Mouse (Mus musculus) forebrain, embryonic 15.5 days (tissue): ENCODE data around the gene Romo1. TPM values are rescaled to one million over a fixed set of nuclear protein-coding genes. Genes with fewer than 3 reads are reported as not detected.
A peak's percentile ranks its signal among the peaks of the same experiment; 100 is the strongest.
"Not testable (repeated sequence)": the region's sequence is repeated elsewhere in the genome, so short reads cannot be mapped to it uniquely, and the experiment has no call there.

Source experiments
- ATAC-seq: fragments of 200-750 bp; cut with Nextera tagmentation; replicated peaks from 2 replicates; pipeline ENCODE4 v1.8.0; 2017; ENCODE audit warnings: mild to moderate bottlenecking, moderate TSS enrichment, moderate library complexity
- H3K27ac ChIP-seq: fragments of 300-500 bp; sonication (generic); replicated peaks from 2 replicates; pipeline ENCODE4 v1.5.1; 2015; ENCODE audit warnings: mild to moderate bottlenecking, inconsistent platforms
- H3K27me3 ChIP-seq: fragments of 300-500 bp; sonication (generic); 2 replicates; pipeline ENCODE4 v1.6.1; 2015; ENCODE audit warnings: inconsistent platforms
- H3K36me3 ChIP-seq: fragments of 300-500 bp; sonication (generic); 2 replicates; pipeline ENCODE4 v1.6.1; 2015; ENCODE audit warnings: mild to moderate bottlenecking, inconsistent platforms
- H3K4me1 ChIP-seq: fragments of 300-500 bp; sonication (generic); 2 replicates; pipeline ENCODE4 v1.6.1; 2015; ENCODE audit warnings: inconsistent platforms
- H3K4me2 ChIP-seq: fragments of 300-500 bp; sonication (generic); replicated peaks from 2 replicates; pipeline ENCODE4 v1.6.1; 2015; ENCODE audit warnings: mild to moderate bottlenecking, inconsistent platforms
- H3K4me3 ChIP-seq: fragments of 300-500 bp; sonication (generic); 2 replicates; pipeline ENCODE4 v1.5.1; 2015; ENCODE audit warnings: mild to moderate bottlenecking, inconsistent platforms
- H3K9ac ChIP-seq: fragments of 300-500 bp; sonication (generic); replicated peaks from 2 replicates; pipeline ENCODE4 v1.6.1; 2015; ENCODE audit warnings: mild to moderate bottlenecking, inconsistent platforms
- H3K9me3 ChIP-seq: fragments of 300-500 bp; sonication (generic); 2 replicates; pipeline ENCODE4 v1.6.1; 2016; ENCODE audit warnings: inconsistent platforms
- WGBS: fragments of 180-500 bp; shearing (Covaris S2); methylation state at CpG from one replicate; pipeline ENCODE4 v1.1.7; 2015; ENCODE audit warnings: mixed read lengths; 5-methylcytosine and 5-hydroxymethylcytosine counted together
- polyA plus RNA-seq: library from polyadenylated mRNA; unstranded; fragments of >200 nt; fragmentation: Nextera tagmentation; extraction: Ambion mirVana; gene quantifications from 2 replicates; pipeline ENCODE4 v1.2.1, GENCODE M21; 2015

Gene Romo1
- polyA plus RNA-seq, 1 experiment from 2014 or later: 363 TPM

DNA sequence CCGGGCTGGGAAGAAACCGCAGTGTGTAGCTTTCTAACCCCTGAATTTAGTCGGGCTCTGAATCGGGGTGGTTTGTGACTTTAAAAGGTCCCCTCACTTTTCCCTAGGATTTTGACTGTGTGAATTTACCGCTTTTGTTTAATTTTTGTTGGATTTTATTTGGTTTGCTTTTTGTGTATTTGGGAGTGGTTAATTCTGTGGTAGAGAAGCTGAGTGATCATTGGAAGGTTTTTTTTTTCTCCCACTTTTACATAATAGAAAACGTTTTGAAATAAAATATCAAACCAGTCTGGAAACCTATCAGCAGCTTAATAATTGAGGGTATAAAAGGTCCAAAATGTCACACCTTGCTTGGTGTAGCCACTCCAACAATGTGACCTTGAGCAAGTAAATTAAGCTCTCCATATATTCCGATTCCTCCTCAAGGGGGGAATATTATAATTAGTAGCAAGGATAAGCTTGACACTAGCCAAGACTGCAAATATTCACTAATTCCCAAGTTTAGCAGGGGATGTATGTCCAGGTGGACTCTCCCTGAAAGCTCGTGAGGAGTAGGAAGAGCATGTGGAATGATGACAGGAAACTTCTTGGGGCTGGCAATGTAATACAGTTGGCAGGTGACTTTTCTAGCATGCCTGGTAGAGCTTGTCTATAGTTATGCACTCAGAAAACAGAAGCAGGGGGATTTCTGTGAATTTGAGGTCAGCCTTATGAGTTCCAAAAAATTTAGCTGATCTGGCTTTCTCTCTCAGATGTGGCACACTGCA is 37.2 kb downstream of the Romo1 start:
- H3K9ac ChIP-seq: peak overlapping the region; percentile 100
- no peaks in the 10 kb centered on the region for H3K9me3 ChIP-seq
- peaks cover 17% of the 10 kb centered on the region; the same call in 1 of the 2 replicates for H3K36me3 ChIP-seq
- 13% methylated on average over 8 of the region's 8 CpGs for WGBS
- peak overlapping the region; percentile 97 for H3K4me3 ChIP-seq
- H3K27me3 ChIP-seq: no peaks in the 10 kb centered on the region
- peak overlapping the region; percentile 97 for H3K27ac ChIP-seq
- no peak for ATAC-seq
- peak overlapping the region; percentile 51 for H3K4me2 ChIP-seq
- H3K4me1 ChIP-seq: peaks cover 34% of the 10 kb centered on the region

DNA sequence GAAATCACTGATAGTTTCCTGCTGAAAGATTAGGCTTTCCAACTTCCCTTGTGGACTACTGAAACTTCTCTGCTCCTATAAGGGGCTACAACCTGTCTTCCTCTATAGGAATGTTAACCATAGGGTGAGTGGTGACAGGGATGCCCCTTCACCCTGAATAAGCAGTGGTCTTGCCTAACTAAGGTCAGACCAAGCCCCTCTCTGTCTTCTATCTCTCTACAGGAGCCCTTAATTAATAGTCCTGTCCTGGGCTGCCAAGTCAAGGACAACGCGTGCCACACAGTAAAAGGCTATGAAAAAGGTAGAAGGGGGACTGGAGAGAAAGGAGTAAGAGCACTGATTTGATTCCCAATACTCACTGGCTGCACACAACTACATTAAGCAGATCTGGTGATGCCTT is 37.8 kb downstream of the Romo1 start:
- H3K4me1 ChIP-seq: peaks cover 28% of the 10 kb centered on the region
- 0 out of 2 replicates have a peak overlapping the region, but pooled peaks have one; percentile 97 for H3K27ac ChIP-seq
- no peak for ATAC-seq
- no peaks in the 10 kb centered on the region for H3K27me3 ChIP-seq
- H3K9ac ChIP-seq: no peak overlapping the region
- peaks cover 15% of the 10 kb centered on the region; the same call in 1 of the 2 replicates for H3K36me3 ChIP-seq
- H3K4me2 ChIP-seq: no peak overlapping the region
- WGBS: 68% methylated on average over 2 of the region's 2 CpGs
- H3K9me3 ChIP-seq: no peaks in the 10 kb centered on the region
- H3K4me3 ChIP-seq: no peak overlapping the region; the same call in 1 of the 2 replicates

DNA sequence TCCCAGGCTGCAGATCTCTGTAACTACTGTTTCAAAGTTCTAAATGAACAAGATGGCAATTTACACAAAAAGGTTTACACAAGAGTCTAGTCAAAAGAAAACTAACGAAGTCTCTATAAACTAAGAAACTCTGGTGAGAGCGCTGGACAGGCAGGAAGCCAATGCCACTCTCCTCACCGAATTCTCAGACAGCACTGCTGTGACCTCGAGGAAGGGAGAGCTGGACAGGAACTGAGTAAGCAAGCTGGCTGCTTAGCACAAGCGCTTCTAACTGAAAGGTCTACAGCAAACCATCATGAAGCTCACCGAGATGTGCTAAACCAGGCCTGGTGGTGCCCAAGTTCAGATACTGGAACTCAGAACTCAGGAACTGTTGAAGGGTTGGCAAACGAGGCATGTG is 45.4 kb downstream of the Romo1 start:
- not testable (repeated sequence) for H3K9ac ChIP-seq, H3K27me3 ChIP-seq, H3K4me3 ChIP-seq, H3K27ac ChIP-seq, H3K4me1 ChIP-seq, H3K9me3 ChIP-seq, H3K4me2 ChIP-seq, ATAC-seq, H3K36me3 ChIP-seq
- 84% methylated on average over 7 of the region's 7 CpGs for WGBS

DNA sequence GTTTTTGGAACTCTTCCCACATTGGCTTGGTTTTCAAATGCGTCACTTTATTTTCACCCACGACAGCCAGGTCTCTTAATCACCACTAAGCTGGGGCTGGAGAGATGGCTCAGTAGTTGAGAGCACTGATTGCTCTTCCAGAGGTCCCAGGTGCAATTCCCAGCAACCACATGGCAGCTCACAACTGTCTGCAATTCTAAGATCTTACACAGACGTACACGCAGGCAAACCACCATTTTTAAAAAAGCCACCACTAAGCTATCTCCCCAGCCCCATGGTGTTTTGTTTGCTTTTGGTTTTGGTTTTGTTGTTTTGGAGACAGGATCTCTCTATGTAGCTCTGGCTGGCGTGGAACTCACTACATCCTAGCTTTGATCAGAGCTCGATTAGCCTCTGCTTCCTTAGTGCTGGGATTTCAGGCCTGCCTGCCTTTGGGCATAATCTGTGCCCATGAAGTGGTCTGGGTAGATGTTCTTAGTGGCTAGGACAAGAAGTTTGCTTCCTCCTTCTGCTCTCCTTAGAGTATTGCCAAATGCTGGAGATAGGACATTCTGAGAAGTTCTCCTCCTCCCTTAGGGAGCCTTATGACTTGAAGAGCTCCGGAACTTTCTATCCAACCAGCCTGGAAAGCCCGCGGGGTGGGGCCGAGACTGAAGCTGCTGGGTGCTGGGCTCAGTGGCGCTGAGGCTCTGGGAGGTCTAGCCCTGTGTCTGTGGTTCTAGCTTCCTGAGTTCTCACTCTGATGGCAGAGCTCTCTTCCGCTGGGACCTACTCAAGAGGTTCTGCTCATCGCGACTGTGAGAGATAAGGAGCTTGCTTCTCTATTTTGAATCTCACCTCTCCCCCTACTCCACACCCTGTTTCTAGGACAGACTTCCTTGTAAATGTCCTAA is 46.4 kb downstream of the Romo1 start:
- no peak overlapping the region for H3K9ac ChIP-seq
- 84% methylated on average over 14 of the region's 14 CpGs for WGBS
- H3K27ac ChIP-seq: no peak overlapping the region
- ATAC-seq: no peak
- H3K27me3 ChIP-seq: no peaks in the 10 kb centered on the region
- no peaks in the 10 kb centered on the region for H3K9me3 ChIP-seq
- H3K4me3 ChIP-seq: no peak overlapping the region
- no peaks in the 10 kb centered on the region for H3K4me1 ChIP-seq
- no peak overlapping the region for H3K4me2 ChIP-seq
- no peaks in the 10 kb centered on the region for H3K36me3 ChIP-seq

DNA sequence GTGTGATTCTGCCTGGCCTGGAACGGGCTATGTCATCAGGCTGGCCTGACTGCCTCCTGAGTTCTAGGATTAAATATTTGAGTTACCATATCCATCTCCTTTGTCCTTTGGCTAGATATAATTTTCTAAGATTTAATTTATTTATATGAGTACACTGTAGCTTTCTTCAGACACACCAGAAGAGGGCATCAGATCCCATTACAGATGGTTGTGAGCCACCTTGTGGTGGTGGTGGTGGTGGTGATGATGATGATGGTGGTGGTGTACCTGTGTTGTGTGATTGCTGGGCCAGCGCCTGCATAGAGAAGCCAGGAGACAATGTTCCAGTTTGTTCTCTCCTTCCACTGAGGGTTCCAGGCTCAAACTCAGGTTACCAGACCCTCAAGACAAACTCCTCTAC is 47.7 kb downstream of the Romo1 start:
- H3K4me3 ChIP-seq: no peak overlapping the region
- no peak overlapping the region for H3K9ac ChIP-seq
- H3K9me3 ChIP-seq: no peaks in the 10 kb centered on the region
- peaks cover 6% of the 10 kb centered on the region for H3K4me1 ChIP-seq
- H3K27me3 ChIP-seq: no peaks in the 10 kb centered on the region
- WGBS: 94% methylated on average over 2 of the region's 2 CpGs
- no peak overlapping the region for H3K27ac ChIP-seq
- ATAC-seq: no peak
- no peaks in the 10 kb centered on the region for H3K36me3 ChIP-seq
- no peak overlapping the region for H3K4me2 ChIP-seq

DNA sequence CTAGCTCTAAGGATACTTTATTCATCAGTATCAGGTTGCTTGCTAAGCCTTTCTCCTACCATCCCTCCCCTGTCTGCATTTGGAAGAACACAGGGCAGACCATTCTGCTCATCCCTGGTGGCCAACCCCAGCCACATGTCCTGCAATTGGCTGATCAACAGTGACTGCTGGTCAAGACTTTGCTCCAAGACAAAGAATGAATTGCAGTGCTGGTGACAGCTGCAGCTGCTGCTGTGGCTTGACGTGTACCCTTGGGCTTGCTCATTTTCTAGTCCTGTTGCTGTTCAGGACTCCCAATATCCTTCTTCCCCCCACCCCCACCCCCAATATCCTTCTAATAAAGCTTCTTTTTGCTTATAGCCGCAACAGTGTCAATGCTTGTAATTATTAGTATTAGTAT is 48.2 kb downstream of the Romo1 start:
- Histone ChIP-seq H3K4me3 (no peak overlapping the region), H3K4me2 (no peak overlapping the region), H3K9ac (no peak overlapping the region), H3K36me3 (no peaks in the 10 kb centered on the region), H3K27me3 (no peaks in the 10 kb centered on the region), H3K4me1 (peaks cover 6% of the 10 kb centered on the region), H3K9me3 (no peaks in the 10 kb centered on the region), H3K27ac (no peak overlapping the region)
- ATAC-seq: no peak
- 72% methylated on average over 2 of the region's 2 CpGs for WGBS

DNA sequence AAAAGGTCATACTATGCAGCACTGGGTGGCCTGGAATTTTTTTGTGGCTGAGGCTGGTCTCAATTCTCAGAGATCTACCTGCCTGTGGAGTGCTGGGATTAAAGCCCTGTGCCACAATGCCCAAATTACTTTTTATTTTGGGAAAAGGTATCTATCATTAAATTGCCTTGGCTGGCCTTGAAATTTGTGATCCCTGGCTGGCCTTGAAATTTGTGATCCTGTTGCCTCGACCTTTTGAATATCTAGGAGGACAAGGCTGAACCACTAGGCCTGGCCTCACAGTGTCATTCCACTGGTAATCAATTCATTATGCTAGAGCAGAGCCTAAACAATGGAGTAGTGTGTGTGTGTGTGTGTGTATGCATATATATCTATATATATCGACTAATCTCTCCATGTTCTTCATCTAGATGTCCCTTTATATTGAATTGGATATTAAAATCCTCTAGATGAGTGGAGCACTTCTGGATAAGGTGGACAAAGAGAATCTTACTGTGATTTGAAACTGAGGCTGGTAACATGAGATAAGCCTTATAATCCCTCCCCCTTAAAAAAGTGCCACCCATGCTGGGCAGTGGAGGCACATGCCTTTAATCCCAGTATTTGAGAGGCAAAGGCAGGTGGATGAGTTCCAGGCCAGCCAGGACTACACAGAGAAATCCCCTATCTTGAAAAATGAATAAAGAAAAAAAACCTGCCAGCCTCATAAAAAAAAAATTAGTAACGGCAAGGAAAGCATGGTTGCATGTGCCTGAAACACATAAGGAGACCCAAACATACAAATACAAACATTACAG is 49.4 kb downstream of the Romo1 start:
- H3K4me1 ChIP-seq: peaks cover 15% of the 10 kb centered on the region
- no peaks in the 10 kb centered on the region for H3K27me3 ChIP-seq
- no peak overlapping the region for H3K27ac ChIP-seq
- no peak overlapping the region for H3K4me3 ChIP-seq
- 79% methylated on average over 3 of the region's 3 CpGs for WGBS
- ATAC-seq: no peak
- no peak overlapping the region for H3K4me2 ChIP-seq
- H3K9ac ChIP-seq: no peak overlapping the region
- no peaks in the 10 kb centered on the region for H3K36me3 ChIP-seq
- H3K9me3 ChIP-seq: no peaks in the 10 kb centered on the region

DNA sequence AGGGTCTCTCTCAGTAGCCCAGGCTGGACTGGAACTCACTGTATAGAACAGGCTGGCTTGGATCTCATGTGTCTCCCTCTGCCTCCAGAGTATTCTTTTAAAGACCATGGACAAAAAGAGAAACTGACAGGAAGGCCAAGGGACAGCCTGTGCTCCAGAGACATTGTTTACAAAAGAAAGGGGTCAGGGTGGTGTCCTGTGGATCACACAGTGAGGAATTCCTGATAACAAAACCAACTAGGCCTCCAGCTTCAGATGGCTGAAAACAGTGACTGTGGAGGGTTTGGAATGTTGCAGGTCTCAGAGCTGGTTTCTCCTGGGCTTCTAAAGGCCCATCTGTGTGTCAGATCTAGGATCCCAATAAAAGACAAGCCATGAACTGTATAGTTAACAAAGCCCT is 50.7 kb downstream of the Romo1 start:
- Histone ChIP-seq H3K4me1 (peaks cover 27% of the 10 kb centered on the region), H3K4me3 (no peak overlapping the region), H3K9me3 (no peaks in the 10 kb centered on the region), H3K4me2 (no peak overlapping the region), H3K9ac (no peak overlapping the region), H3K27ac (no peak overlapping the region), H3K27me3 (no peaks in the 10 kb centered on the region), H3K36me3 (no peaks in the 10 kb centered on the region)
- ATAC-seq: no peak

Other genes with a start within 250 kb of the Romo1 start
- 63.5 and 79.0 TPM in 2 replicates for gene Uqcc1, start 213.7 kb upstream of the Romo1 start, polyA plus RNA-seq
- gene Gm15557, start 203.3 kb upstream of the Romo1 start, polyA plus RNA-seq: not detected in 2 replicates
- gene Gdf5, start 198.7 kb upstream of the Romo1 start, polyA plus RNA-seq: 2.4 and 4.3 TPM in 2 replicates
- 18.9 and 19.2 TPM in 2 replicates for gene Cep250, start 187.6 kb upstream of the Romo1 start, polyA plus RNA-seq
- gene 6430550D23Rik, start 136.1 kb upstream of the Romo1 start, polyA plus RNA-seq: 1.8 TPM in 2 replicates
- 341 and 364 TPM in 2 replicates for gene Ergic3, start 136.0 kb upstream of the Romo1 start, polyA plus RNA-seq
- not detected in 2 replicates for gene Fer1l4, start 91.1 kb upstream of the Romo1 start, polyA plus RNA-seq
- gene Spag4, start 78.9 kb upstream of the Romo1 start, polyA plus RNA-seq: 6.1 and 6.4 TPM in 2 replicates
- 31.9 and 34.5 TPM in 2 replicates for gene Cpne1, start 32.1 kb upstream of the Romo1 start, polyA plus RNA-seq
- 31.1 and 32.4 TPM in 2 replicates for gene Rbm12, start 32.1 kb upstream of the Romo1 start, polyA plus RNA-seq
- 24.1 and 24.2 TPM in 2 replicates for gene Gm28036, start 16.9 kb upstream of the Romo1 start, polyA plus RNA-seq
- 40.7 TPM in 2 replicates for gene Nfs1, start 147 bp downstream of the Romo1 start, polyA plus RNA-seq
- 579 and 585 TPM in 2 replicates for gene Rbm39, start 36.2 kb downstream of the Romo1 start, polyA plus RNA-seq
- 153 and 157 TPM in 2 replicates for gene Phf20, start 52.4 kb downstream of the Romo1 start, polyA plus RNA-seq
- gene Cnbd2, start 168.3 kb downstream of the Romo1 start, polyA plus RNA-seq: 6.6 and 6.8 TPM in 2 replicates
- gene Scand1, start 168.7 kb downstream of the Romo1 start, polyA plus RNA-seq: 93.0 and 99.8 TPM in 2 replicates